In genomic region chr3:36150934-36151686, GRCm38 (mm10) we compare ENCODE assay signal across 8 mouse cellular contexts. TPM values are rescaled to one million over a fixed set of nuclear protein-coding genes. Genes with fewer than 3 reads are reported as not detected.
DNase-seq lines count a peak whose midpoint lies in the region; ATAC-seq lines count a peak whose summit lies in the region.

D3Ertd254e (plus strand) TSS chr3:36151017.

- H3K4me3 ChIP-seq in embryonic facial prominence, embryonic 14.5 days (ENCODE audit: low read depth, low read length), result peak within 1 kb of the TSS; percentile 81
- H3K4me3 ChIP-seq in kidney, embryonic 14.5 days (ENCODE audit: low read length), result peak within 1 kb of the TSS; percentile 80
- peak within 1 kb of the TSS; percentile 96 for H3K4me3 ChIP-seq in limb, embryonic 15.5 days

- peaks cover 22% of the 10 kb centered on the region for H3K4me1 ChIP-seq in embryonic facial prominence, embryonic 14.5 days (ENCODE audit: control insufficient read depth, insufficient read depth, low read length)
- H3K4me1 ChIP-seq in kidney, embryonic 14.5 days (ENCODE audit: control insufficient read depth, insufficient read depth, low read length), result peaks cover 11% of the 10 kb centered on the region; the same call in 1 of the 2 replicates
- peaks cover 24% of the 10 kb centered on the region for H3K4me1 ChIP-seq in limb, embryonic 15.5 days

- peak within 1 kb of the TSS; percentile 90 for H3K9ac ChIP-seq in embryonic facial prominence, embryonic 14.5 days (ENCODE audit: low read depth, low read length)
- H3K9ac ChIP-seq in kidney, embryonic 14.5 days (ENCODE audit: low read depth, low read length), result peak within 1 kb of the TSS; percentile 82
- H3K9ac ChIP-seq in limb, embryonic 15.5 days, result peak within 1 kb of the TSS; percentile 95

- H3K36me3 ChIP-seq in embryonic facial prominence, embryonic 14.5 days (ENCODE audit: control insufficient read depth, insufficient read depth, low read length), result no peaks in the 10 kb centered on the region
- H3K36me3 ChIP-seq in kidney, embryonic 14.5 days (ENCODE audit: control insufficient read depth, insufficient read depth, low read length), result no peaks in the 10 kb centered on the region
- H3K36me3 ChIP-seq in limb, embryonic 15.5 days, result no peaks in the 10 kb centered on the region

- peak; percentile 99 for DNase-seq in 3T3-L1 (ENCODE audit: low read depth, low spot score)
- peak; percentile 52 to 73 for DNase-seq in adrenal gland, postnatal 4 days (ENCODE audit: low spot score in 2 of 2)
- peak; percentile 98 for DNase-seq in embryonic facial prominence, embryonic 14.5 days (ENCODE audit: low spot score)
- DNase-seq in heart, adult 9 months (ENCODE audit: low spot score in 2 of 2), result peak; percentile 93 to 96
- peak; percentile 22 to 56 for DNase-seq in monocyte, adult 2 months (ENCODE audit: low read depth in 1 of 2, low spot score in 2 of 2)
- DNase-seq in spleen, postnatal 36 days (ENCODE audit: low spot score in 2 of 2), result peak; percentile 80 to 82

- H3K9me3 ChIP-seq in embryonic facial prominence, embryonic 14.5 days (ENCODE audit: control insufficient read depth, low read length), result no peaks in the 10 kb centered on the region
- H3K9me3 ChIP-seq in kidney, embryonic 14.5 days (ENCODE audit: control insufficient read depth, low read length), result no peaks in the 10 kb centered on the region
- no peaks in the 10 kb centered on the region for H3K9me3 ChIP-seq in limb, embryonic 15.5 days

- H3K27me3 ChIP-seq in embryonic facial prominence, embryonic 14.5 days (replicated peaks; ENCODE audit: control insufficient read depth, insufficient read depth, low read length), result no peaks in the 10 kb centered on the region
- no peaks in the 10 kb centered on the region for H3K27me3 ChIP-seq in kidney, embryonic 14.5 days (ENCODE audit: control insufficient read depth, insufficient read depth, low read length)
- no peaks in the 10 kb centered on the region for H3K27me3 ChIP-seq in limb, embryonic 15.5 days

- H3K4me2 ChIP-seq in embryonic facial prominence, embryonic 14.5 days (ENCODE audit: low read depth, low read length), result peak within 1 kb of the TSS; percentile 62
- peak within 1 kb of the TSS; percentile 55 for H3K4me2 ChIP-seq in kidney, embryonic 14.5 days (replicated peaks; ENCODE audit: low read depth, low read length)
- H3K4me2 ChIP-seq in limb, embryonic 15.5 days, result peak within 1 kb of the TSS; percentile 62

- H3K27ac ChIP-seq in embryonic facial prominence, embryonic 14.5 days (replicated peaks; ENCODE audit: low read depth, low read length), result peak within 1 kb of the TSS; percentile 88
- H3K27ac ChIP-seq in kidney, embryonic 14.5 days (ENCODE audit: low read depth, low read length), result peak within 1 kb of the TSS; percentile 84
- peak within 1 kb of the TSS; percentile 91 for H3K27ac ChIP-seq in limb, embryonic 15.5 days

- peak; percentile 100 for ATAC-seq in embryonic facial prominence, embryonic 14.5 days (ENCODE audit: low read depth)
- ATAC-seq in kidney, embryonic 14.5 days (ENCODE audit: low FRiP score, low TSS enrichment), result peak; percentile 99
- ATAC-seq in limb, embryonic 15.5 days (ENCODE audit: insufficient number of reproducible peaks, low FRiP score, low TSS enrichment, low read depth), result peak; percentile 99

- WGBS in embryonic facial prominence, embryonic 14.5 days, result under 1% methylated on average over 27 of the region's 54 CpGs
- under 1% methylated on average over 48 of the region's 54 CpGs for WGBS in kidney, embryonic 14.5 days
- under 1% methylated on average over 54 of the region's 54 CpGs for WGBS in limb, embryonic 15.5 days

RNA-seq across cellular contexts. Expression of gene D3Ertd254e, which starts in this region (rescaled TPM):
- 10 to 100 TPM; 10.9 to 11.8 TPM for total RNA-seq in adrenal gland, postnatal 4 days (2021)
- polyA plus RNA-seq in embryonic facial prominence, embryonic 14.5 days (2014; fragmentation: Nextera tagmentation; extraction: Ambion mirVana), result 7.1 and 8.4 TPM in 2 replicates
- polyA plus RNA-seq in kidney, embryonic 14.5 days (2014; fragmentation: Nextera tagmentation; extraction: Ambion mirVana), result 7.0 and 11.8 TPM in 2 replicates
- 8.4 and 10.4 TPM in 2 replicates for polyA plus RNA-seq in limb, embryonic 15.5 days (2015; fragmentation: Nextera tagmentation; extraction: Ambion mirVana)

Comparison
In these comparisons a context has a peak if more than half of its experiments do, and no peak if none do; other contexts are left out.
1. Peak in every context shown above with its lines: DNase-seq, ATAC-seq, H3K4me3 ChIP-seq and H3K27ac ChIP-seq.
2. DNase-seq: peak in every context shown above with its lines; median percentile 99 in 3T3-L1; 98 in embryonic facial prominence, embryonic 14.5 days; 94 in heart, adult 9 months; 81 in spleen, postnatal 36 days; 62 in adrenal gland, postnatal 4 days; 39 in monocyte, adult 2 months.